Mouse (Mus musculus) heart, adult 2 months (tissue): ENCODE data around the gene P2rx5. TPM values are rescaled to one million over a fixed set of nuclear protein-coding genes. Genes with fewer than 3 reads are reported as not detected.

Source experiments
- DNase-seq, 2 experiments: peaks; one replicate each; pipeline ENCODE4 v3.0.0; 2021
- H3K27ac ChIP-seq: fragments of 200-600 bp; 2 replicates; pipeline ENCODE4 v1.8.1; 2022
- H3K27me3 ChIP-seq: fragments of 200-500 bp; 2 replicates; pipeline ENCODE4 v1.6.1; 2012; ENCODE audit warnings: mild to moderate bottlenecking, low read length, inconsistent platforms, mixed read lengths; ENCODE audit not compliant: control insufficient read depth, insufficient read depth
- H3K36me3 ChIP-seq: fragments of 200-500 bp; 2 replicates; pipeline ENCODE4 v1.6.1; 2012; ENCODE audit warnings: low read length, inconsistent platforms; ENCODE audit not compliant: control insufficient read depth, insufficient read depth
- H3K4me1 ChIP-seq: fragments of 200-500 bp; 2 replicates; pipeline ENCODE4 v1.6.1; 2011; ENCODE audit warnings: low read length; ENCODE audit not compliant: control insufficient read depth, insufficient read depth
- H3K4me3 ChIP-seq: fragments of 200-600 bp; 2 replicates; pipeline ENCODE4 v1.8.1; 2022
- H3K79me2 ChIP-seq: fragments of 200-500 bp; replicated peaks from 2 replicates; pipeline ENCODE4 v1.6.1; 2012; ENCODE audit warnings: mild to moderate bottlenecking, inconsistent platforms, low read length, moderate library complexity, mixed read lengths; ENCODE audit not compliant: control insufficient read depth, insufficient read depth
- H3K9ac ChIP-seq: fragments of 200-500 bp; 2 replicates; pipeline ENCODE4 v1.6.1; 2012; ENCODE audit warnings: low read depth, mild to moderate bottlenecking, control low read depth, inconsistent platforms, low read length, mixed read lengths
- CTCF ChIP-seq: fragments of 200-600 bp; IDR thresholded peaks from 2 replicates; pipeline ENCODE4 v1.8.1; 2022; ENCODE audit warnings: antibody characterized with exemption, mild to moderate bottlenecking, moderate library complexity
- EP300 ChIP-seq: fragments of 200-500 bp; IDR thresholded peaks from 2 replicates; pipeline ENCODE4 v1.6.1; 2011; ENCODE audit warnings: low read depth, low read length, control low read depth; ENCODE audit not compliant: insufficient read depth
- POLR2A ChIP-seq: fragments of 200-500 bp; IDR thresholded peaks from 2 replicates; pipeline ENCODE4 v1.6.1; 2011; ENCODE audit warnings: mild to moderate bottlenecking, low read depth, low read length, control low read depth; ENCODE audit not compliant: insufficient read depth
- WGBS: fragments of 180-500 bp; shearing (Covaris S2); methylation state at CpG from one replicate; pipeline ENCODE4 v1.1.7; 2018; 5-methylcytosine and 5-hydroxymethylcytosine counted together
- intact Hi-C: fragments of 180-260 bp; cut with DNase I; formaldehyde crosslinking; loops from one replicate; pipeline ENCODE4 v1.15.1; 2025
- polyA plus RNA-seq: library from polyadenylated mRNA; depleted of rRNA; stranded (reverse); fragments of >200 nt; gene quantifications from 2 replicates; pipeline ENCODE4 v1.2.3, GENCODE M21; 2012
- total RNA-seq, 2 experiments: library from RNA; stranded (reverse); gene quantifications; 2 replicates each; pipeline ENCODE4 v1.2.3; 2021

The P2rx5 gene
- total and polyA plus RNA-seq, 3 experiments = 11.3 to 14.6 (median 13.1) TPM

DNA sequence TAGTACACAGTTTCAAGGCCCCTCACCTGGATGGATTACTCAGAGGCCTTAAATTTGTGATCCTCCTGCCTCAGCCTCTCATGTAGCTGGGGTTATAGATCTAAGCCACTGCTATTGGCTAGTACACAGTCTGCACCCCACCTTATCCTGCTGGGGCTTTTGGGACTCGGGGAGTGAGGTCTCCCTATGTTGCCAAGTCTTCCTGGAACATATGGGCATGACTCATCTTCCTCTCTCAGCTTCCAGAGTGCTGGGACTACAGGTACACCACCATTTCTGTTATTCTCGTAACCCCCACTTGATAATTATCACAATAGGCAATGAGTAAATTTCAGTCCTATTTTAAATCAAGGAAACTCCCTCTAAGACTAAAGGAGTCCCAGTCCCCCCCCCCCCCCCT, 34.2 kb downstream of the P2rx5 start:
- no peak for DNase-seq
- Histone ChIP-seq H3K9ac (no peak overlapping the region), H3K36me3 (no peaks in the 10 kb centered on the region), H3K4me3 (no peak overlapping the region), H3K79me2 (no peaks in the 10 kb centered on the region), H3K4me1 (peaks cover 2% of the 10 kb centered on the region; the same call in 1 of the 2 replicates), H3K27ac (no peak overlapping the region), H3K27me3 (no peaks in the 10 kb centered on the region)
- intact Hi-C loops = no loop called here
- no peak for TF ChIP-seq POLR2A
- no peak for TF ChIP-seq CTCF
- no peak for TF ChIP-seq EP300
- WGBS = 48% methylated on average over 2 of the region's 2 CpGs

DNA sequence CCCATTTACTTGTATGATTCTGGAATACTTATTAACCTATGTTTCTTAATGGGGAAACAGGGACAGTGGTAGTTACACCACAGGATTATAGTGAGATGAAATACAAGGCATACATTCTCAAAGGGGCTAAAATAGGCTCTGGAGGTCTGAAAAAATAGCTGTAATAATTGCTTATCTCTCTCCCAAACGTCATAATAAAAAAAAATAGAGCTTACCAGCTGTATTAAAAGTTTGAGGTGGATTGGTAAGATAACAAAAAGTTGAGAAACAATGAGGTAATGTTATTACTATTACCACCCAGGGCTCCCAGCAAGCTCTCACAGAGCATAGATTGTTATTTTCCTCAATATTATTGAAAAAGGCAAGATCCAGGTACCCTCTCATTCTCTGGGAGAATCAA, 38.0 kb downstream of the P2rx5 start:
- Histone ChIP-seq H3K79me2 (no peaks in the 10 kb centered on the region), H3K9ac (peak overlapping the region; percentile 67), H3K4me3 (peak overlapping the region; percentile 93), H3K36me3 (no peaks in the 10 kb centered on the region), H3K27me3 (no peaks in the 10 kb centered on the region), H3K4me1 (peaks cover 6% of the 10 kb centered on the region), H3K27ac (peak overlapping the region; percentile 92; the same call in 1 of the 2 replicates)
- intact Hi-C loops = no loop called here
- 9% methylated on average over 1 of the region's 1 CpGs for WGBS
- no peak for DNase-seq
- no peak for TF ChIP-seq CTCF
- TF ChIP-seq EP300 = no peak
- TF ChIP-seq POLR2A = no peak

DNA sequence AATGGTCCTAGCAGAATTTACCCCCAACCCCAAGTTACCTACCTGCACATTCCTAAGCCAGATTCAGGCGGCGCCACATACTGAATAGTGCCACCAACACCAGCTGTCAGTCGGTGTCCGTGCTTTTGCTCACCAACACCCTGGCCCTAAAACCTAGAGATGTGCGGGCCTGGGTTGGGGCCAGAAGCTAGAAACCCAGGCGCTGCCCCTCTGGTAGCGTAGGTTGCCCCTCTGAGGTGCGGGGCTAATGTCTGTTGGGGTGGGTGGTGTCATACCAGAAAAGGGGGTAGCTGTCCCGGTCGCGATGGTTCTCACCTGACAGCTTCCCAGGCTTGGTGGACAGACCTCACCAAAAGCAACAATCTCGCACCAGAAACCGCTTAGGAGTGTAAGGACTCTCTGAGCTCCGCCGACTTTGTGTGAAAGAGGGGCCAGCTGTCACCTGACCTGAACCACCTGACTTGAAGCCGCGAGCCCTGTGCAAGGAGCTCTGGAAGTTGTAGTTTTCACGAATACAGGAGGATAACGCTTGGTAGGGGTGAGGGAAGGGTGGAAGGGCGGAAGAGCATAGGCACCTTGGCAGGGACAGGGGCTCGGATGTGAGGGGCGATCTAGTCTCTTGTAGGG, 38.5 kb downstream of the P2rx5 start, which contains the start of gene Ctns:
Ctns (minus strand) TSS at position 440 of the 627 bp plus-strand sequence.
- H3K4me3 ChIP-seq = peak within 1 kb of the TSS; percentile 93
- no peaks in the 10 kb centered on the region for H3K27me3 ChIP-seq
- DNase-seq = no peak
- intact Hi-C loops = no loop called here
- H3K36me3 ChIP-seq = no peaks in the 10 kb centered on the region
- H3K9ac ChIP-seq = peak within 1 kb of the TSS; percentile 86
- no peaks in the 10 kb centered on the region for H3K79me2 ChIP-seq
- H3K27ac ChIP-seq = peak within 1 kb of the TSS; percentile 92
- H3K4me1 ChIP-seq = peaks cover 6% of the 10 kb centered on the region
- 0 out of 2 replicates have a peak, but pooled peaks have one; percentile 73 for TF ChIP-seq EP300
- TF ChIP-seq CTCF = no peak
- TF ChIP-seq POLR2A = peak; percentile 86
- under 1% methylated on average over 22 of the region's 22 CpGs for WGBS

DNA sequence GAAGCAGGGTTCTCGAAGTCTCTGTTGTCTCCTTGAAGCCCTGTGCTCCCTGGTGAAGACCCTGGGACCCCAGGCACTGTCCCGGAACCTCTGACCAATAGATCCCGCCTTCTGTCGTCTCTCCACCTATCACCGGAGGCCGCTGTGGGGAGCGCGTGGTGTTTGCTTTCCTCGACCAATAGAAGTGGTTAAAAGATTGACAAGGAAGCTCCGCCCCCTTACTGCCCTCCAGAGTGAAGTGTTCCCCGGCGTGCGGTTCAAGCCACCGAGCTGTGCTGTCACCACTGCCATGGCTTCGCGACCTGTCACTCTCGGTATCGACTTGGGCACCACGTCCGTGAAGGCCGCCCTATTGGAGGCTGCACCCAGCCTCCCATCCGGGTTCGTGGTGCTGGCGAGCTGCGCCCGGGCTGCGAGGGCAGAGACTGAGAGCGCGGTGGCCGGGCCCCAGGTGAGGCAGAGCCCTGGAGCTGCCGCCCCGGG, 39.0 kb downstream of the P2rx5 start, which contains the start of gene Shpk:
Shpk (plus strand) TSS at position 231 of the 483 bp plus-strand sequence.
- peak; percentile 92 to 96 for DNase-seq

DNA sequence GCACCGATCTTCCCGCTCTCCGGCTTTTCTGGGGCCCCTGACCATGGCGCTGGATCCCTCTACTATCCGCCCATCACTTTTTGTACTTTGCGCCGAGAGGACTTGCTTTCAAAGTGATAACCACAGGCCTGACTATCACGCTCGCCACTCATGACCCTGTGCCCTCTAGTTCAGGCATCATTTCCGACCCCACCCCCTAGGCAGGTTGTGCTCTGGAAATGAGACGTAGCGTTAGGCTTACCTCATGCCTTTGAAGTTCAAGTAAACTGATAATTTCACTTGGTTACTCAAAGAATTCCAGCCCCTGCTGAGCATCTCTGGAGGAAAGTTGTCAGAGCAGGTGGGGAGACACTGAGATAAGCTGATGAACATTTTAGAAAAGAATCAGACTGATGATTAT, 39.7 kb downstream of the P2rx5 start:
- H3K4me1 ChIP-seq = peaks cover 6% of the 10 kb centered on the region
- H3K36me3 ChIP-seq = no peaks in the 10 kb centered on the region
- no peaks in the 10 kb centered on the region for H3K27me3 ChIP-seq
- intact Hi-C loops = loop anchor here (2.0 to 5.0 kb wide), 2 partner anchors 33 to 61 kb away; partner anchors contain the start of gene Haspin
- no peaks in the 10 kb centered on the region for H3K79me2 ChIP-seq
- TF ChIP-seq POLR2A (no peak), EP300 (no peak), CTCF (no peak)
- 3% methylated on average over 12 of the region's 12 CpGs for WGBS
- H3K9ac ChIP-seq = peak overlapping the region; percentile 86
- H3K27ac ChIP-seq = peak overlapping the region; percentile 92
- peak overlapping the region; percentile 93 for H3K4me3 ChIP-seq
- DNase-seq = no peak

More for the DNA sequence above, 39.0 kb downstream of the P2rx5 start, which contains the start of gene Shpk:
- H3K9ac ChIP-seq = peak within 1 kb of the TSS; percentile 86
- peak within 1 kb of the TSS; percentile 92 for H3K27ac ChIP-seq
- under 1% methylated on average over 32 of the region's 32 CpGs for whole genome bisulfite sequencing
- peak within 1 kb of the TSS; percentile 93 for H3K4me3 ChIP-seq
- H3K27me3 ChIP-seq = no peaks in the 10 kb centered on the region
- intact Hi-C loops = no loop called here
- TF ChIP-seq EP300 (no peak), POLR2A (peak; percentile 87), CTCF (no peak; the same call in 1 of the 2 replicates)
- H3K36me3 ChIP-seq = no peaks in the 10 kb centered on the region
- H3K79me2 ChIP-seq = no peaks in the 10 kb centered on the region
- peaks cover 6% of the 10 kb centered on the region for H3K4me1 ChIP-seq

DNA sequence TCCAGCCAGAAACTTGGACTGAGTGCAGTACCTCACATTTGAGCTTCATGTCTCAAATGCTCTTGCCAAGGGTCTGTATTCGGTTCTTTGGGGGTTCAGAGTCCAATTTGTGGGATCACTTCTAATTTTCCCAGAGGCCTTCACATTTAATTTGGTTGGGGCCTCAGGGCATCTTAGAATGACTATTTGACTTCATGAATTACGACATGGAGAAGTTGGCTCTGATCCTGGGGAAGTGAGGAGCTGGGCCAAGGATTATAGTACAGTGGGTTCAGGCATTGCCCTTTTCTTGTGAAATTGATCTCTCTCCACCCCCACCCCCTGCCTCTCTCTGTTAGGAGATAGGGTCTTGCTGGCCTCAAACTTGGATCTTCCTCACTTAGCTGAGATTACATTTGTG, 40.8 kb downstream of the P2rx5 start:
- Histone ChIP-seq H3K4me3 (no peak overlapping the region), H3K79me2 (no peaks in the 10 kb centered on the region), H3K27ac (peak overlapping the region; percentile 15; the same call in 1 of the 2 replicates), H3K27me3 (no peaks in the 10 kb centered on the region), H3K4me1 (peaks cover 6% of the 10 kb centered on the region), H3K9ac (no peak overlapping the region), H3K36me3 (no peaks in the 10 kb centered on the region)
- TF ChIP-seq POLR2A = no peak
- WGBS = 59% methylated on average over 2 of the region's 2 CpGs
- DNase-seq = no peak
- intact Hi-C loops = loop anchor here (2.0 to 5.0 kb wide), 2 partner anchors 34 to 62 kb away; partner anchors contain the start of gene Haspin
